Mouse (Mus musculus) midbrain, postnatal 0 days (tissue): Measurements from ENCODE around the gene Sufu. TPM values are rescaled to one million over a fixed set of nuclear protein-coding genes. Genes with fewer than 3 reads are reported as not detected.
A peak's percentile ranks its signal among the peaks of the same experiment; 100 is the strongest.

ENCODE experiments used
- ATAC-seq: fragments of 200-750 bp; cut with Nextera tagmentation; 2 replicates; pipeline ENCODE4 v1.8.0; 2017; ENCODE audit warnings: moderate number of reproducible peaks, mild to moderate bottlenecking, moderate TSS enrichment, moderate library complexity; ENCODE audit not compliant: low FRiP score
- DNase-seq: peaks from one replicate; pipeline ENCODE4 v3.0.0-alpha.2; 2015; ENCODE audit warnings: low spot score
- H3K27ac ChIP-seq: fragments of 300-500 bp; sonication (generic); 2 replicates; pipeline ENCODE4 v1.5.1; 2014; ENCODE audit warnings: low read depth, mild to moderate bottlenecking, low read length, mixed read lengths
- H3K27me3 ChIP-seq: fragments of 300-500 bp; sonication (generic); 2 replicates; pipeline ENCODE4 v1.6.1; 2014; ENCODE audit warnings: low read length, control low read depth, mixed read lengths; ENCODE audit not compliant: insufficient read depth
- H3K36me3 ChIP-seq: fragments of 300-500 bp; sonication (generic); 2 replicates; pipeline ENCODE4 v1.6.1; 2014; ENCODE audit warnings: low read length, control low read depth, mixed read lengths; ENCODE audit not compliant: insufficient read depth
- H3K4me1 ChIP-seq: fragments of 300-500 bp; sonication (generic); 2 replicates; pipeline ENCODE4 v1.6.1; 2014; ENCODE audit warnings: mild to moderate bottlenecking, control low read depth, antibody characterized with exemption, low read length, mixed read lengths; ENCODE audit not compliant: insufficient read depth
- H3K4me2 ChIP-seq: fragments of 300-500 bp; sonication (generic); 2 replicates; pipeline ENCODE4 v1.6.1; 2014; ENCODE audit warnings: low read depth, mild to moderate bottlenecking, low read length, mixed read lengths; ENCODE audit not compliant: poor library complexity, severe bottlenecking
- H3K4me3 ChIP-seq: fragments of 300-500 bp; sonication (generic); 2 replicates; pipeline ENCODE4 v1.5.1; 2014; ENCODE audit warnings: low read depth, mild to moderate bottlenecking, low read length, moderate library complexity
- H3K9ac ChIP-seq: fragments of 300-500 bp; sonication (generic); replicated peaks from 2 replicates; pipeline ENCODE4 v1.6.1; 2014; ENCODE audit warnings: mild to moderate bottlenecking, low read length, moderate library complexity, mixed read lengths; ENCODE audit not compliant: poor library complexity, severe bottlenecking
- H3K9me3 ChIP-seq: fragments of 300-500 bp; sonication (generic); 2 replicates; pipeline ENCODE4 v1.6.1; 2016; ENCODE audit warnings: low read length, control low read depth
- CTCF ChIP-seq: IDR thresholded peaks from 2 replicates; pipeline ENCODE4 v1.5.1; 2016; ENCODE audit warnings: antibody characterized with exemption, mild to moderate bottlenecking
- WGBS: fragments of 180-500 bp; shearing (Covaris S2); extraction: QIAGEN DNeasy Blood & Tissue Kit; methylation state at CpG from one replicate; pipeline ENCODE4 v1.1.7; 2014; 5-methylcytosine and 5-hydroxymethylcytosine counted together
- polyA plus RNA-seq: library from polyadenylated mRNA; unstranded; fragments of >200 nt; fragmentation: Nextera tagmentation; extraction: Ambion mirVana; gene quantifications from 2 replicates; pipeline ENCODE4 v1.2.1, GENCODE M21; 2015
- total RNA-seq: library from RNA; depleted of rRNA; stranded (reverse); fragments of >200 nt; gene quantifications from 2 replicates; pipeline ENCODE4 v1.2.3, GENCODE M21; 2014

Gene Sufu
- total and polyA plus RNA-seq, 2 experiments from 2014 or later, result 11.5 to 13.2 TPM

- H3K27ac ChIP-seq, result no peak overlapping the region
- H3K4me1 ChIP-seq, result peaks cover 3% of the 10 kb centered on the region; the same call in 1 of the 2 replicates
- no peak for ATAC-seq
- DNase-seq, result no peak
- 0 out of 2 replicates have a peak, but pooled peaks cover 3% of the 10 kb centered on the region for H3K36me3 ChIP-seq
- no peak overlapping the region for H3K4me3 ChIP-seq
- no peak for TF ChIP-seq CTCF
- no peak overlapping the region for H3K4me2 ChIP-seq
- 79% methylated on average over 6 of the region's 6 CpGs for WGBS
- no peak overlapping the region for H3K9ac ChIP-seq
- no peaks in the 10 kb centered on the region for H3K27me3 ChIP-seq
- no peaks in the 10 kb centered on the region for H3K9me3 ChIP-seq
Measured at GRCm38 (mm10) chr19:46466160-46466559, 69.5 kb downstream of the Sufu start.

- Histone ChIP-seq H3K4me2 (no peak overlapping the region), H3K27me3 (no peaks in the 10 kb centered on the region), H3K36me3 (no peaks in the 10 kb centered on the region), H3K9ac (no peak overlapping the region), H3K4me1 (peaks cover 10% of the 10 kb centered on the region), H3K9me3 (no peaks in the 10 kb centered on the region), H3K27ac (no peak overlapping the region), H3K4me3 (no peak overlapping the region)
- WGBS, result 72% methylated on average over 3 of the region's 3 CpGs
- no peak for TF ChIP-seq CTCF
- ATAC-seq, result no peak
- no peak for DNase-seq
Measured at GRCm38 (mm10) chr19:46467051-46467503, 70.4 kb downstream of the Sufu start.

- WGBS, result 5% methylated on average over 17 of the region's 17 CpGs
- peaks cover 10% of the 10 kb centered on the region for H3K4me1 ChIP-seq
- peak overlapping the region; percentile 42; the same call in 1 of the 2 replicates for H3K9ac ChIP-seq
- no peak for TF ChIP-seq CTCF
- no peaks in the 10 kb centered on the region for H3K9me3 ChIP-seq
- H3K27me3 ChIP-seq, result no peaks in the 10 kb centered on the region
- no peak overlapping the region for H3K4me3 ChIP-seq
- peaks cover 13% of the 10 kb centered on the region; the same call in 1 of the 2 replicates for H3K36me3 ChIP-seq
- peak overlapping the region; percentile 82 for H3K27ac ChIP-seq
- ATAC-seq (peak; percentile 39; the same call in 1 of the 2 replicates), DNase-seq (peak; percentile 69)
- no peak overlapping the region for H3K4me2 ChIP-seq
Measured at GRCm38 (mm10) chr19:46470364-46471240, 73.9 kb downstream of the Sufu start.

- no peak for TF ChIP-seq CTCF
- Histone ChIP-seq H3K27me3 (no peaks in the 10 kb centered on the region), H3K4me2 (no peak overlapping the region), H3K4me1 (peaks cover 10% of the 10 kb centered on the region), H3K27ac (peak overlapping the region; percentile 82), H3K36me3 (peaks cover 13% of the 10 kb centered on the region; the same call in 1 of the 2 replicates), H3K4me3 (no peak overlapping the region), H3K9ac (0 out of 2 replicates have a peak overlapping the region, but pooled peaks have one; percentile 24), H3K9me3 (no peaks in the 10 kb centered on the region)
- ATAC-seq, result peak; percentile 70
- WGBS, result 12% methylated on average over 10 of the region's 10 CpGs
- peak; percentile 71 for DNase-seq
Measured at GRCm38 (mm10) chr19:46471324-46472093, 74.8 kb downstream of the Sufu start.

- 20% methylated on average over 10 of the region's 10 CpGs for WGBS
- no peaks in the 10 kb centered on the region for H3K4me1 ChIP-seq
- H3K9me3 ChIP-seq, result no peaks in the 10 kb centered on the region
- no peaks in the 10 kb centered on the region for H3K27me3 ChIP-seq
- H3K4me2 ChIP-seq, result no peak overlapping the region
- H3K27ac ChIP-seq, result no peak overlapping the region
- ATAC-seq (peak; percentile 62), DNase-seq (no peak)
- no peak overlapping the region for H3K4me3 ChIP-seq
- H3K36me3 ChIP-seq, result peaks cover 21% of the 10 kb centered on the region
- H3K9ac ChIP-seq, result no peak overlapping the region
- no peak for TF ChIP-seq CTCF
Measured at GRCm38 (mm10) chr19:46477432-46477845, 80.7 kb downstream of the Sufu start.
